Mouse (Mus musculus): ENCODE results near the gene Podxl2.

DNA sequence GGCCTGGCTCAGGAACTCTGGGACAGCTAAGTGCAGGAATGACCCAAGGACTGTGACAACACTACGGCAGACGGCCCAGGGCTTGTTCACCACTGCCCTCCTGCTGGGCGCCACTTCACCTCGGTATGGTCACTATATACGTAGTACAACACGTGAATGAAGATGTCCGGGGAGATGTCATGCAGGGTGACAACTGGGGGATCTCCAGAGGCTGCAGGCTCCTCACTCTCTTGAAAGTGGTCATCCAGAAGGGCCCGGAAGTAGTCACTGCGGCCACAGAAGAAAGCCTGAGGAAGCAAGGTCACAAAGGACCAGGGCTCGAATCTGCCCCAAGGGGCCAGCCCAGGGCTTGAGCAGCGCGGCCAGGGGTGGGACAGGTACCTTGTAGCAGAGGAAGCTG, 36.8 kb downstream of the Podxl2 start:
- TF ChIP-seq CTCF (IDR thresholded peaks at IDR 0.05; ENCODE audit: control insufficient read depth, insufficient read depth, insufficient read length) = no peak
- no peak for TF ChIP-seq MYOG (IDR thresholded peaks at IDR 0.05; ENCODE audit: control insufficient read depth, extremely low read depth, insufficient read length)
- no peak for TF ChIP-seq FOSL1 (IDR thresholded peaks at IDR 0.05; ENCODE audit: insufficient read depth, low read length, poor library complexity, severe bottlenecking)
- TF ChIP-seq USF1 (IDR thresholded peaks at IDR 0.05; ENCODE audit: low read depth) = no peak
- TF ChIP-seq MYOD1 (IDR thresholded peaks at IDR 0.05; ENCODE audit: control insufficient read depth, insufficient read length, low read depth) = no peak
- no peak for TF ChIP-seq MAX (IDR thresholded peaks at IDR 0.05)

Measured in C2C12 (cell line).